Mouse (Mus musculus): ENCODE measurements at regions not wholly inside any gene's neighbourhood (a gene's known extent, or its start where the extent isn't known, plus 50 kb on each side); places are given as distances from the start of the nearest gene placed in this dataset.

DNA sequence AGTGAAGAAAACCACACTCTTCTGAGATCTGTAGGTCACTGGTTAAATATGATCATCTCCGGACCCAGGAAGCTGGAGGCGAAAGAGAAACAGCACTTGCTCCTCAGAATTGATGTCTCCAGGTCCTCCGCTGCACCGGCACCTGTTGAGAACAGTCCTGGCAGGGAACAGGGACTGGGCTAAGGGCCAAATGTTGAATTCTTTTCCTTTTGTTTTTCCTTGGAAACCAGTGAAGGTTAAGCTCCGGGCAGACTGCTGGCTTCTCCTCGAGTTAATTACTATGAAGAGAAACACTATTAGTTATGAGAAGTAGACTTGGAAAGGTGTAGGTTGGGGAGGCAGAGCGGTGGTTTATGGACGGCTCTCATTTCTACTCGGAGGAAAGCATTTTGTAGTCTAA is 242.7 kb downstream of the Rngtt start:
- intact Hi-C loops (cut with DNase I) = no loop called here

DNA sequence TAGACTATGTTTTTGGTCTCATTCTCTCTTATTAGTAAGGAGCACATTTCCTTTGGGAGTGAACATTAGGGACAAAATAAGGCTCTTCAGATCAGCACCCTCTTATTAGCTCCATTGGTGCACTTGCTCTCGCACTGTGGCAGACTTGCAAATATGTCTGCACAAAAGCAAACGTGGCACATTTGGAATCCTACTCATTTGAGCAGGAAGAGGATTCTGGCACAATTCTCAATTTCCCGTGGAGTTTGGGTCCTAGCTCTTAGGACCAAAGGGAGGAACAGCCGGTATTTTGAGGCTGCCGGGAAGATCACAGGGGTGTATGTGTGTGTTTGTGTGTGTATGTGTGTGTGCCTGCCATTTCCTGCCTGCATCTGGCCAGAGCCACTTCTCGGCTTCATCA is 244.5 kb downstream of the Rngtt start:
- no peak for DNase-seq (ENCODE audit: low spot score)
- intact Hi-C loops (cut with DNase I) = no loop called here

More for the DNA sequence above, 242.7 kb downstream of the Rngtt start:
- no peak for DNase-seq (ENCODE audit: low spot score)

DNA sequence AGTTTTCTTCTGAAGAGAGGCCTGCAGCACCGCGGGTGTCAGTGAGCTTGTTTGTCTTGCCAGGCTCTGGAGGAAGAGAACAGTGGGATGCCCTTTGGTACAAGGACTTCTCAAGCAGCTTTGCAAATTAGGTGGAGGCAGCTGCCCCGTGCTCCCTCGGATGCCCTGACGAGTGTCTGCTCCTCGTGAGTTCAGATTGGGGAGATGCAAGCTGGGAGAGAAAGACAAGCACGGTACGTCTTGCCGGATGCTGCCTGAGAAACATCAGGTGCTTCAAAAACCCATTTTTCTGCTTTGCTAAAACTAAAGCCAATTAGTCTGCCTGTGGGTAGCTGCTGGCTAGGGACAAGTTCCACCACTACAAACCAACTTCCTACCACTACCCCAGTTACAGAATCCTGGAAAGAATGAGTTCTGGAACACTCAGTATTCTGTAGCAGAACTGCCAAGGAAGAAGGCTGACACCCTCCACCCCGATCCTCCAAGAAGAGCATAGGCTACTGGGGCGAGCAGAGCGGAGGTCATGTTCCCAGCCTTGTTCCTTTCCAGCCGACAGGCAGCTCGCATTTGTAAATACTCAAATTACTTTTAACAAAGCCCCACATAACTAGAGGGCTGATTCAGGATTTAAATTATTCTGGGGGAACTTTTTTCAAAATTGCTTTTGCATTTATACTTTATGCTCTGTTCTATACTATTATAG is 245.3 kb downstream of the Rngtt start:
- no peak for DNase-seq (ENCODE audit: low spot score)
- intact Hi-C loops (cut with DNase I) = no loop called here

DNA sequence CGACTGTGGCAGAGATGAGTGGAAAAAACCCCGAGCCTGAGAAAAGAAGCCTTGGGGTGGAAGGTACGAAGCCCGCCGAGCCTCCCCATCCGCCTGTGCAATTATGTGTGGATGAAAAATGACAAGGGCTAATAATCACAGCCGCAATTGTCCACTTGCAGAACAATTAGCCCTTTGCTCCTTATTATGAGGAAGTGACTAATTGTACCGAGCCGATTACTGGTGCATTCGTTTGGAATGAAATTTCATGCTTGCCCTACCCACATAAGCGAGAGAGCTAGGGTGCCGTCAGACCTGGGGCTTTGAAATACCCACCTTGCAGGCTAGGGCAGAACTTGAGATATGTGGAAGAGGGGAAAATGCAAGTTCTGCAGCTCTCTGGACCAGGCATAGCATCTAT is 245.9 kb downstream of the Rngtt start:
- intact Hi-C loops (cut with DNase I) = no loop called here
- DNase-seq (ENCODE audit: low spot score) = no peak

DNA sequence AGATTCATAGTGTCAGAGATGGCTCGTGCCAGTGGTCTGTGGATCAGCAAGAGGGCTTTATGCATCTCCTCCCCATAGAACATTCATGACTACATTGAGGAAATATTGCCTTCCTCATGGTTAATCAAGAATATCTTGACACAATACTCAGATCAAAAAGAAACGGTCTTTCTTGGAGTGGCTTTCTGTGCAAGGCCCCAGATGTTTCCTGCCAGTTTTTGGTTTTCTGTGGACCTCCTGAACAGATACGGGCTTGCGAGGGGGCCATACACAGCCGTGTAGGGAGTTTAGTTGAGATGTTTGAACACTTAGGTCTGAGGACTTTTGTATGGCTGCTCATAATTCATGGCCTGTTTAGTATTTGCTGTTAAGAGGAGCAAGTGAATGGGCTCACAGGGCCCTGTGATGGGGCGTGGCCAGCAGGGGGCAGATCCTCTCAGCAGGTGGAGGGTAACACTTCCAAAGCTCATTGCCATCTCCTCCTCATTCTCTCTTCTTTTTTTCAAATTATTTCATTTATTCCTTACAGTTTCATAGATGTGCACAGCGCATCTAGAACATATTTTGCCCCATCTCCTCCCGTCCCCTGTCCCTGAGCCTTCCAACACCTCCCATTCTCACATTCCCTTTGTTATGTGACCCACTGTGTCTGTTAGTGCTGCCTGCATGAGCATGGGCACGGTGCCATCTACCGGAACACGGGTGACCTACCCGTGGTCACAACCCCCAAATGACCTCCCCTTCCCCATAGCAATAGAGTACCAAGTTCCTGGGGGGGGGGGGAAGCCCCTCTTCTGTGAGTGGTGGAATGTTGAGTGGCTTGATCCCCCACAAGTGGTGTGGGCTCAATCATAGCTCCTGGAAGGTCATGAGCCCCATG is 246.8 kb downstream of the Rngtt start:
- no peak for DNase-seq (ENCODE audit: low spot score)
- intact Hi-C loops (cut with DNase I) = no loop called here

DNA sequence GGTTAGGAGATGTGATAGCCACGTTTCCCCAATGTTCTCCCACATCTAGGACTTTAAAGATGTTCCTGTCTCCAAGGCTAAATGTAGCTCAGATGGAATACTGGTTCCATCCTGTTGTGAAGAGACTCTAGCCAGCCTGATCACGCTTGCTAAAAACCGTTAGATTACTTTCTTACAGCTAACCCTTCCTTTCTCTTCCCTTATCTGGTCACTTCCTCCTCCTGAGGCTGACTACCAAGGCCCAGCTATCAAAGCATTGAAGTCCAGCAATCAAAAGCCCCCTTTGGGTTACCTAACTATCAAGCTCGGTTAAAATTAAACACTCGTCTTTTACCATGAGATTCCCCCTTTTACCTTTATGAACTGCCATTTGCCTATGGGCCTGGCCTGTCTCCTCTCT is 260.2 kb downstream of the Rngtt start:
- intact Hi-C loops (cut with DNase I) = no loop called here

DNA sequence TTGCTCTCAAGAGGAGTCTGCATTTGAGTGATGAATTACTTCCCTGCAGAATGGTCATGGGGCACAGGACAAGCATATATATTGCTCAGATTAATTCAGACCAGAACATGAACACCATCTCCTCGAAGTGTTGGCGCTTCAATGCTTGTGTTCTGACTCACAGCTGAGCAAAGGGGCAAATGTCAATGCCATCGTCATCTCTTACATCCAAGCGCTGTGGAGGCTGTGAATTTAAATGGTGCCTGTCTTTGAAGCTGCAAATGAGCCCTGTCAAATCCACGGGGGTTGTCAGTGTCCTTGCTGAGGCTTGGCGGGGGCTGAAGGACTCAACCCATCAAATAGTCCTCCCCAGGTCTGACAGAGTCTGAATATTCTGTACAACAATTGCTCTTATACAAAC is 261.2 kb downstream of the Rngtt start:
- intact Hi-C loops (cut with DNase I) = no loop called here
- no peak for DNase-seq (ENCODE audit: low spot score)

More for the DNA sequence above, 260.2 kb downstream of the Rngtt start:
- no peak for DNase-seq (ENCODE audit: low spot score)

DNA sequence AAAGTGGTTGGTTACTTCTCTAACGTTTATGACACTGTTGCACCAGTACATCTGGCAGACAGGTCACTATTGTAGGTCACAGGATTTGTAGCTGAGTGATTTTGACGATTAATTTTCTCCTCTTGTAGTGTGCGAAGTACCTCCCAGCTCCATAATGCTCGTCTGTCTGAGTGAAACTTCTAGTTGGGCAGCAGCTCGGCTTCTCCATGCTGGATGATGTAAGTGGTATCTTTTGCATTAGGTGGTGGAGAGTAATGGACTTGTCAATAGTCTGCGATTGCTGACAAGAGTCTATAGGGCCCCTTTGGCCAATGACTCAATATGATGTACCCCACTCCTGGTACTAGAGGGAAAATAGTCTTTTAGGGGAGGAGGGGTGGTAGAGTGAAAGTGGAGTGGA is 267.5 kb downstream of the Rngtt start:
- no peak for DNase-seq (ENCODE audit: low spot score)
- intact Hi-C loops (cut with DNase I) = no loop called here

DNA sequence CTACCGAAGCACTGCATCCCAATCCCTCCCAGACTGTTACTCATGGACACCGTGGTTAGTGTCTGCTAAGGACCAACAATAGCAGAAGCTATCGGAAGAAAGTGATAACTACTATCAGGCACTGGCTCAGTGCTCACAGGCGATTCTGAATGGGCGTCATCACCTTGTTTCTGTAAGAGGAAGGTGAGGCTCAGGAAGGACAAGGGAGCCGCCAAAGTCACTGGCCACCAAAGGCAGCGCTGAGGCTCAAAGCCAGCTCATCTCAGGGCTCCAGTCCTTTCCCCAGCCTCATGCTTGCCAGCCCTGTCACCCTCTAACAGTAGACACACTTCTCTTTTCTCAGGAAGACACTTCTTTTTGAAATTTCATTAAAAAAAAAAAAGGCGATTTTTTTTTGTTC is 270.4 kb downstream of the Rngtt start:
- intact Hi-C loops (cut with DNase I) = loop anchor here (10.0 kb wide), 1 partner anchor 186 kb away; no protein-coding TSS in a partner anchor
- DNase-seq (ENCODE audit: low spot score) = no peak

DNA sequence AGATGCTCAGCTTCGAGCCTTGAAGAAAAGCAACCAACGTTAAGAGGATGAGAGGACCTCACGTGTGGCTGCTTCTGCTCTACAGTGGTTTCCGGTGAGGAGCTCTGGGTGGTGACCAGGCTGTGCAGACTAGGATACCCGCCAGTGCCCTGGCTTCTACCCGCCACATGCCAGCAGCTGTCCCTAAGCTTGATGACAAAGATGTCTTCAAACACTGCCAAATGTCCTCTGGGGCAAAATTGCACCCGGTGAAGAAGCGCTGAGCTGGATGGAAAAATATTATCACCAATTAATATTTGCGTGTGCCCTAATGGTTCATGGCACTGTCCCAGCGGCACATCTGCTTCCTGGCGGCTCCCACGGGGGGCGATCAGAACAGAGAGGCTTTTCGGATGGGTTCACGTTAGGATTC is 271.1 kb downstream of the Rngtt start:
- no peak for DNase-seq (ENCODE audit: low spot score)
- intact Hi-C loops (cut with DNase I) = loop anchor here (10.0 kb wide), 1 partner anchor 186 kb away; no protein-coding TSS in a partner anchor

DNA sequence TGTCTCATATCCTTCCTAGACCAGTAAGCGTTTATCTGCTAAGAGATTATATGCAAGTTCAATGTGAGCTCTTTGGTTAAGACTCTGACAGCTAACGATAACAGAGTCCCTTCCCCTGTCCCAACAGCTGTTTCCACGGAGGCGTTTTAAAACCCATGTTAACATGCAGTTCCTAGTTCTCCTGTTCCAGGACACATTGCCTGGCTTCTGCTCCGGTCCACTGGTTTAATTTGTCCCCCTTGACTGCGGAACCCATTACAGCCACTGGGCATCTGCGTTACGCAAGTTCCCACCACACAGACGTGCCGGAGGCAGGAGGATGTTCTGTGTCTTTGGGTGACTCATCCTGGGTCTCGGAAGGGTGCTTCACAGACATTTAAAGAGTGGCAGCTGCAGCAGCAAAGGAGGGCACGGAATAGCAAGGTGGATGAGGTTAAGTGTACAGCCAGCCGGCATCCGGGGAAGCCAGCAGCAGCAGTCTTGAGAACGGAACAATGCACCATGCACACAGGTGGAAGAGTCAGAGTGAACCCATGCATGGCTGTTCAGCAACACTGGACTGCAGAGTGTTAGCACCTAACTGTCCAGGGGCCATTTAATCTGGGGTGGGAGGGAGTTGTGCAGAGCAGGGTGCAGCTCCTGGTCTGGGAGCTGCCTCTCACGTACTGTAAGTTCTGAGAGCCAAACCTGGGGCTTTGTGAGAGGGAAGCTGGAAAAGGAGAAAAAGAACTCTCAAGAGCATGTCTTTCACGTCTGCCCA is 271.8 kb downstream of the Rngtt start:
- intact Hi-C loops (cut with DNase I) = loop anchor here (10.0 kb wide), 1 partner anchor 187 kb away; no protein-coding TSS in a partner anchor
- DNase-seq (ENCODE audit: low spot score) = no peak

DNA sequence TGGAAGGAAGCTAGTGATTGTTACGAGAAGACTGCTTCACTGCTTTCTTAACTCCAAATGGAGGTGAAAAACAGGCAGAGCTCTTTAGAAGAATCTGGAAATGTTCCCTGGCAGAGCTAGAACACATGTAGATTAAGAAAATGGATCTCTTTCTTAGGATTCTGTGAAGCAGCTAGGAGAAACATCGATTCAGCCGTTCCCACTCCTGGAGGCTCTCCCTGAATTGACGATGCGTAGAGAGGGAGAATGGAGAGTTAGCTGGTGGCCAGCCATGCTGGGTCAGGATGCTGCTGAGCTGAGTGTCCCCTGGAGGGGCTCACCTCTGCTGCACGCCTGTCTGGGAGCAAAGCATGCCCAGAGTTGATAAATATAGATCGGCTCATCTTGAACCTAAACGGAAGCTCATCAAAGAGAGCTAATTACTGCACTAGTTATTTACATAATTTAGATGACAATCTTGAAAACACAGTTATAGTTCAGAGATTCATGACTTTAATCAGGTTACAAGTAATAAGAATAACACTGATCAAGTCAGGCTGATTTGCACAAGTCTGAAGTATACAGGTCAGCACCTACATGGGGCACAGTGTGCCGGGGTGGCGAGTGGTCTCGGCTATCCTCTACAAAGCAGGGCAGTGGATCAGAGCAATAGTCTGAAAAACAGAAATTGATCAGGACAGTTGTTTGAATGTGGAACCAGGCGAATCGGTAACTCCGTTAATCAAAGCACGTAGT is 273.0 kb downstream of the Rngtt start:
- intact Hi-C loops (cut with DNase I) = loop anchor here (10.0 kb wide), 1 partner anchor 188 kb away; no protein-coding TSS in a partner anchor

DNA sequence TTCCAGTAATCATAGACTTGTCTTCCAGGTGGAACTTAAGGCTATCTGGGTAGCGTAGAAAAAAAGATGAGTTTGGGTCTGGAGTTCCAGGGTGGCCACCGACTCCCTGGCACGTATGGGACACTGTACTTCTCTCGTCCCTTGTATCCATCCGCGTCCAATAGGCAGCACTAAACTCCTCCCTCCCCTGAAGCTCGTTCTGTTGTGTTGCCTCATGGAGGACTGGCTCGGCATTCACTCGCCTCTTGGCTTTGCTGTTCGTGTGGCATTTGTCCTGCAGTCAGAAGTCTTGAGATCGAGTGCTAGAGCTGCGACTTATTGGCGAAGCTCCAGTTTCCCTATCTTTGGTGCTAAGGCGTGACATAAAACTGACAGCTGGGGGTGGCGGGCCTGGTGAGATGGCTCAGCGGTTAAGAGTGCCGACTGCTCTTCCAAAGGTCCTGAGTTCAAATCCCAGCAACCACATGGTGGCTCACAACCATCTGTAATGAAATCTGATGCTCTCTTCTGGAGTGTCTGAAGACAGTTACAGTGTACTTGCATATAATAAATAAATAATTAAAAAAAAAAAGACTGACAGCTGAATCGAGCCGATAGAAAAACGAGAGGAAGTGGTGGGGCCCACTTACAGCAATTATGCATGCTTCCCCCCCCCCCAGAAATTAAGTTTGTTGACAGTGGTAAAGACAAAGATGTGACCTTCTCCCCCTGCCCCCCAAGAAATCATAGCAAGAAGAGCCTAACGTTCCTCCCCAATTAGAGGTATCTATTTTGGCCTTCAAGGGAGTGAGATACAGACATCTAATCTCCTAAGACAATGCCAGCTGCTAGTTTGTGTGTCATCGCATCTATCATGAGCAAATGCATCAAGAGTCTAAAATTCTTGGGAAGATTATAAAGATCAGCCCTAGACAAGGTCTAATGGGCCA is 274.1 kb downstream of the Rngtt start:
- DNase-seq (ENCODE audit: low spot score) = no peak
- intact Hi-C loops (cut with DNase I) = loop anchor here (10.0 kb wide), 1 partner anchor 189 kb away; no protein-coding TSS in a partner anchor

More for the DNA sequence above, 273.0 kb downstream of the Rngtt start:
- DNase-seq (ENCODE audit: low spot score) = no peak

DNA sequence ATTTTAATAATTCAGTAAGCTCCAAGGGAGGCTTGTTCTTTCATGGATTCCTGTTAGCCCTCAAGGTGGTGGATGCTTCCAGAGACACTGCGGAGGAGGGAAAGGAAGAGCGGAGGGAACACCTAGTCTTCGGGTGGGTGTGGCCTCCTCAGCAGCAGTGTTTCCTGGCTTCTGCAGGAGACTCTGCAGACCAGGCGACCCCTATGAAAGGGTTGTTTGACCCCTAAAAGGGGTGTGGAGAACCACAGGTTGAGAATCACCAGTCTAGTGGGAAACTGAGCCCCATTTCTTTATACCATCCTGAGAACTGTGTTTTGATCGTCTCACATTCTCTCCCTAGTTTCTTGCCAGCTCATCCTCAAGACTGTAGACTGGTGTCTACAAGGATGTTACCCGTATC is 275.7 kb downstream of the Rngtt start:
- DNase-seq (ENCODE audit: low spot score) = no peak
- intact Hi-C loops (cut with DNase I) = loop anchor here (10.0 kb wide), 1 partner anchor 191 kb away; no protein-coding TSS in a partner anchor

DNA sequence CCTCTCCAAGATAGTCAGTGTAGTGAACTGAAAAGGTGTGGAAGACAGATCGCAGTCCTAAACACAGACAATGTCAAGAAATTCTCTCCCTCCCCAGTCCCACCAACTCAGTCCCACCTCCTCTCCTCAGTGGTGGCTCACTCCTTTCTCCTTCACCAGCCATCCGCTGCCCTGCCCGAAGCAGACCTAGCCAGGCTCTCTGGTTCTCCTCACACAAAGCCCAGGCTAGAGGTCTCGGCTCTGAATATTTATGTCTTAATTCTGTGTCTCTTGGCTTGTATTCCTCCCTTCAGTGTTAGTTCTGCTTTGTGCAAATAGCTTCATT is 276.1 kb downstream of the Rngtt start:
- intact Hi-C loops (cut with DNase I) = loop anchor here (10.0 kb wide), 1 partner anchor 191 kb away; no protein-coding TSS in a partner anchor
- no peak for DNase-seq (ENCODE audit: low spot score)

DNA sequence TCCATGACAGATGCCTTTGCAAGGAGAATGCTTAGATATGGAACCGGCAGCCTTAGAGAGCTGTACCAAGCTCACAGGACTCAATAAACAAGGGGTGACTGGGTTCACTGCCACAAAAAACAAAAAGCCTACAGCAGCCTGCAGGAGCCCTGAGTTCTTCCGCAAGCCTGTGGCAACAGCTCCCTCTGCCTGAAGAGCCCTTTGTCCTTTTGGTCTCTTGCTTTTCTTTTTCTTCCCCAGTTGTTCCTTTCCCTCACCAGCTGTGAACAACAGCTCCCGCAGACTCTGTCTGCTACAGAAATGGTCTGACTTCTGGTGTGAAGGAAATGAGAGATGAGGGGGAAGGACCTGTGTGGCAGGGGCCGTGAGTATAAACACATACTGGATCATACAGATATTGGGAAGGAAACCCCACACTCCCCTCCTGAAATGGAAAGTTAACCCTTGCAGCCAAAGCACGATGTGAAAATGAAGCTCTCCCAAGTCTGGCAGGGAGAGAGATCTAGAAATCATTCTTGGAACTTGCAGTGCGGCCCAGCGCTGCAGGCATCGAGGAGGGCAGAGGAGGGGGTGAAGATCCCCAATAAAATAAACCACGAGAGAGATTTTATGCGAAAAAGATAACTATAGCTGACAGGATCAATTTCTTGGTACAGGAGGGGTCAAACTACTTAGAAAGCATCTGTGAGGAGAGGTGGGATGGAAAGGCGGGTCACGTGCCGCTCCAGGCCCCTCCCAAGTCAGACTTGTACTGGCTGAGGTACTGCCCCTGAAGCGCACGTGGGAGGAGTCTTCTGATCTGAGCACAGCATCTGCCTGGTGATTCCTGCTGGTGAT is 276.7 kb downstream of the Rngtt start:
- intact Hi-C loops (cut with DNase I) = loop anchor here (10.0 kb wide), 1 partner anchor 192 kb away; no protein-coding TSS in a partner anchor

DNA sequence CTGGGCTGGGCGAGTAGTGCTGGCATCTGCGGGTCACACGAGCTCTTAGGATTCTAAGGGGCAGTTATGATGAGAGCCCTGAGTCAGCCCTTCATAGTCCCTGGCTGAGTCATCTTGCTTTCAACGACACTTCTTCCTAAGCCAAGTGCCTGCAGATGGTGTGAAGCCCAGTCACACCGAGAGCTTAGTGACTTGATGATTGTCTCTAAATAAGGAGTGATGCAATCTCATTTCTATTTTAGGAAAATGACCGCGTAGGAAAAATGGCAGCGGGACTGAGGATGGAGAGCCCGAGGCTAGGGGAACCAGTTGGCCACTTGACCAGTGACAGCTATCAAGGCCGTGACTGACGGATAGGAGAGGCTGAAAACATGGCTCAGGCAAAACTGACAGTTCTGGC is 277.6 kb downstream of the Rngtt start:
- DNase-seq (ENCODE audit: low spot score) = peak; percentile 13
- intact Hi-C loops (cut with DNase I) = loop anchor here (10.0 kb wide), 1 partner anchor 193 kb away; no protein-coding TSS in a partner anchor

More for the DNA sequence above, 276.7 kb downstream of the Rngtt start:
- DNase-seq (ENCODE audit: low spot score) = peak; percentile 2

All from heart, postnatal 25 days (tissue).